Mouse (Mus musculus) CH12.LX (cell line): ENCODE measurements around the gene Gcnt1. TPM values are rescaled to one million over a fixed set of nuclear protein-coding genes. Genes with fewer than 3 reads are reported as not detected.

Source experiments
- DNase-seq: peaks from one replicate; pipeline ENCODE4 v3.0.0-alpha.2; 2013; ENCODE audit errors: extremely low read depth
- H3K27ac ChIP-seq: 2 replicates; pipeline ENCODE4 v1.5.1; 2012; ENCODE audit warnings: low read depth, mild to moderate bottlenecking, control low read depth, moderate library complexity; ENCODE audit not compliant: insufficient read depth
- H3K27me3 ChIP-seq: replicated peaks from 2 replicates; pipeline ENCODE3; 2012; ENCODE audit warnings: inconsistent platforms
- H3K36me3 ChIP-seq, 2 experiments: replicated peaks in 1 of 2; 2 replicates each; pipeline versions ENCODE3 to v1.6.1; 2012; ENCODE audit warnings: inconsistent platforms in 1 of 2, low read length in 1 of 2, mild to moderate bottlenecking in 1 of 2, mixed read lengths in 1 of 2, moderate library complexity in 1 of 2; ENCODE audit not compliant: control insufficient read depth in 1 of 2, insufficient read depth in 1 of 2
- H3K4me1 ChIP-seq, 2 experiments: 2 replicates each; pipeline ENCODE4 v1.6.1; 2012; ENCODE audit warnings: inconsistent platforms in 1 of 2, moderate library complexity in 1 of 2; ENCODE audit not compliant: insufficient read depth in 2 of 2, control insufficient read depth in 1 of 2
- H3K4me2 ChIP-seq: 2 replicates; pipeline ENCODE4 v1.6.1; 2012; ENCODE audit warnings: low read depth, mild to moderate bottlenecking, control low read depth; ENCODE audit not compliant: poor library complexity, insufficient read depth, severe bottlenecking
- H3K4me3 ChIP-seq, 3 experiments: fragments of 150-350 bp in 1 of 3; sonication (generic) in 1 of 3; replicated peaks in 1 of 3; 2 replicates each; pipeline versions ENCODE3 to v1.5.1; 2011 to 2012; ENCODE audit warnings: low read depth in 2 of 3, low read length in 2 of 3, mild to moderate bottlenecking in 2 of 3, moderate library complexity in 2 of 3, control low read depth in 1 of 3, improper control_type of control experiment in 1 of 3, inconsistent platforms in 1 of 3, mixed read lengths in 1 of 3; ENCODE audit not compliant: poor library complexity in 1 of 3
- H3K79me2 ChIP-seq: replicated peaks from 2 replicates; pipeline ENCODE4 v1.6.1; 2012; ENCODE audit warnings: mild to moderate bottlenecking, moderate library complexity; ENCODE audit not compliant: control insufficient read depth, poor library complexity, insufficient read depth, severe bottlenecking; ENCODE audit errors: extremely low read depth
- H3K9ac ChIP-seq: 2 replicates; pipeline ENCODE4 v1.6.1; 2012; ENCODE audit warnings: low read depth, mild to moderate bottlenecking, control low read depth, moderate library complexity; ENCODE audit not compliant: insufficient read depth
- H3K9me3 ChIP-seq: replicated peaks from 2 replicates; pipeline ENCODE3; 2012; ENCODE audit warnings: low read length, inconsistent platforms, mixed read lengths
- BHLHE40 ChIP-seq: IDR thresholded peaks from 2 replicates; pipeline ENCODE4 v1.6.1; 2011; ENCODE audit warnings: mild to moderate bottlenecking, low read depth, low read length, improper control_type of control experiment
- CHD2 ChIP-seq: IDR thresholded peaks from 2 replicates; pipeline ENCODE4 v1.6.1; 2011; ENCODE audit warnings: low read length, improper control_type of control experiment
- CTCF ChIP-seq, 2 experiments: IDR thresholded peaks in 1 of 2; conservative IDR thresholded peaks in 1 of 2; 2 replicates each; pipeline ENCODE4 v1.5.1; 2011 to 2012; ENCODE audit warnings: low read depth in 2 of 2, low read length in 2 of 2, improper control_type of control experiment in 1 of 2, inconsistent platforms in 1 of 2, mild to moderate bottlenecking in 1 of 2, moderate library complexity in 1 of 2
- E2F4 ChIP-seq: IDR thresholded peaks from 2 replicates; pipeline ENCODE4 v1.6.1; 2011; ENCODE audit warnings: low read depth, low read length, improper control_type of control experiment; ENCODE audit not compliant: insufficient replicate concordance
- ELF1 ChIP-seq: IDR thresholded peaks from 2 replicates; pipeline ENCODE4 v1.6.1; 2014; ENCODE audit warnings: low read depth, mild to moderate bottlenecking, inconsistent platforms, low read length, improper control_type of control experiment
- EP300 ChIP-seq: IDR thresholded peaks from 2 replicates; pipeline ENCODE4 v1.6.1; 2011; ENCODE audit warnings: low read length, improper control_type of control experiment
- ETS1 ChIP-seq: conservative IDR thresholded peaks from 2 replicates; pipeline ENCODE4 v1.6.1; 2012; ENCODE audit warnings: low read depth, mild to moderate bottlenecking, inconsistent platforms, low read length, improper control_type of control experiment, moderate library complexity
- GABPA ChIP-seq: IDR thresholded peaks from 2 replicates; pipeline ENCODE4 v1.6.1; 2012; ENCODE audit warnings: low read depth, low read length, improper control_type of control experiment, inconsistent platforms; ENCODE audit not compliant: insufficient replicate concordance
- JUN ChIP-seq: IDR thresholded peaks from 2 replicates; pipeline ENCODE4 v1.6.1; 2011; ENCODE audit warnings: low read depth, mild to moderate bottlenecking, low read length, improper control_type of control experiment, moderate library complexity; ENCODE audit not compliant: insufficient read depth
- JUND ChIP-seq: conservative IDR thresholded peaks from 2 replicates; pipeline ENCODE4 v1.6.1; 2011; ENCODE audit warnings: low read depth, low read length, improper control_type of control experiment
- KAT2A ChIP-seq: IDR thresholded peaks from 2 replicates; pipeline ENCODE4 v1.6.1; 2012; ENCODE audit warnings: low read length, improper control_type of control experiment, inconsistent platforms; ENCODE audit not compliant: insufficient replicate concordance
- MAX ChIP-seq: IDR thresholded peaks from 2 replicates; pipeline ENCODE4 v1.6.1; 2011; ENCODE audit warnings: low read length, improper control_type of control experiment
- MAZ ChIP-seq: IDR thresholded peaks from 2 replicates; pipeline ENCODE4 v1.6.1; 2012; ENCODE audit warnings: low read depth, mild to moderate bottlenecking, inconsistent platforms, low read length, improper control_type of control experiment, moderate library complexity
- MYC ChIP-seq: IDR thresholded peaks from 2 replicates; pipeline ENCODE4 v1.6.1; 2011; ENCODE audit warnings: low read depth, mild to moderate bottlenecking, improper control_type of control experiment, low read length
- PAX5 ChIP-seq: IDR thresholded peaks from 2 replicates; pipeline ENCODE4 v1.6.1; 2012; ENCODE audit warnings: low read length, inconsistent platforms, mixed read lengths
- POLR2A ChIP-seq: IDR thresholded peaks from 2 replicates; pipeline ENCODE4 v1.6.1; 2011; ENCODE audit warnings: low read depth, mild to moderate bottlenecking, improper control_type of control experiment, low read length
- POLR2AphosphoS2 ChIP-seq: IDR thresholded peaks from 2 replicates; pipeline ENCODE4 v1.6.1; 2011; ENCODE audit warnings: low read depth, low read length, improper control_type of control experiment
- RAD21 ChIP-seq: IDR thresholded peaks from 2 replicates; pipeline ENCODE4 v1.6.1; 2011; ENCODE audit warnings: low read depth, mild to moderate bottlenecking, low read length, improper control_type of control experiment, moderate library complexity
- RCOR1 ChIP-seq: conservative IDR thresholded peaks from 2 replicates; pipeline ENCODE4 v1.6.1; 2012; ENCODE audit warnings: low read depth, mild to moderate bottlenecking, inconsistent platforms, low read length, improper control_type of control experiment
- SIN3A ChIP-seq: IDR thresholded peaks from 2 replicates; pipeline ENCODE4 v1.6.1; 2012; ENCODE audit warnings: low read length, improper control_type of control experiment, inconsistent platforms
- SMC3 ChIP-seq: IDR thresholded peaks from 2 replicates; pipeline ENCODE4 v1.6.1; 2011; ENCODE audit warnings: low read depth, low read length, improper control_type of control experiment
- TCF12 ChIP-seq: IDR thresholded peaks from 2 replicates; pipeline ENCODE4 v1.6.1; 2014; ENCODE audit warnings: low read depth, mild to moderate bottlenecking, inconsistent platforms, low read length, improper control_type of control experiment
- UBTF ChIP-seq: IDR thresholded peaks from 2 replicates; pipeline ENCODE4 v1.6.1; 2012; ENCODE audit warnings: low read depth, mild to moderate bottlenecking, inconsistent platforms, low read length, improper control_type of control experiment, moderate library complexity
- ZKSCAN1 ChIP-seq: IDR thresholded peaks from 2 replicates; pipeline ENCODE4 v1.6.1; 2012; ENCODE audit warnings: low read depth, inconsistent platforms, low read length, improper control_type of control experiment, borderline replicate concordance
- ZMIZ1 ChIP-seq: IDR thresholded peaks from 2 replicates; pipeline ENCODE4 v1.6.1; 2012; ENCODE audit warnings: low read depth, mild to moderate bottlenecking, inconsistent platforms, low read length, improper control_type of control experiment
- ZNF384 ChIP-seq: IDR thresholded peaks from 2 replicates; pipeline ENCODE4 v1.6.1; 2012; ENCODE audit warnings: low read depth, low read length, improper control_type of control experiment, inconsistent platforms
- dilution Hi-C: fragments of 300-500 bp; cut with MboI; formaldehyde crosslinking; loops from 2 replicates; pipeline ENCODE4 v1.14.3; 2020; ENCODE audit warnings: low sequenced_read_pairs; ENCODE audit not compliant: extremely low pct_unique_long_range_greater_than_20kb, extremely low pct_ligation_motif_present
- in situ Hi-C: fragments of 300-500 bp; cut with MboI; formaldehyde crosslinking; loops from 3 replicates; pipeline ENCODE4 v1.14.3; 2019; ENCODE audit warnings: low sequenced_read_pairs, low pct_ligation_motif_present, low pct_unique_long_range_greater_than_20kb, mixed read lengths
- polyA plus RNA-seq: library from polyadenylated mRNA; unstranded; fragments of >175 nt; gene quantifications from 2 replicates; pipeline ENCODE4 v1.2.1, GENCODE M21; 2012; ENCODE audit warnings: low read depth; ENCODE audit not compliant: insufficient read length
- total RNA-seq, 2 experiments: library from RNA; depleted of rRNA; stranded (reverse); fragments of 300-350 nt in 1 of 2; fragments of >200 nt in 1 of 2; gene quantifications; 2 replicates each; pipeline ENCODE4 v1.2.3; 2012 to 2014

Gcnt1 gene
- total and polyA plus RNA-seq, 3 experiments: 4.2 to 7.6 (median 6.6) TPM

- Histone ChIP-seq H3K36me3 (no peaks in the 10 kb centered on the region), H3K27ac (no peak overlapping the region), H3K9me3 (no peaks in the 10 kb centered on the region), H3K4me3 (no peak overlapping the region), H3K4me2 (no peak overlapping the region), H3K9ac (no peak overlapping the region)
- dilution Hi-C loops: no loop called here
- no peak for DNase-seq
- in situ Hi-C loops: no loop called here
- TF ChIP-seq CHD2: no peak
- TF ChIP-seq ZKSCAN1: no peak
- no peak for TF ChIP-seq UBTF
- no peak for TF ChIP-seq BHLHE40
- TF ChIP-seq JUN: no peak
- no peak for TF ChIP-seq KAT2A
- no peak for TF ChIP-seq MYC
- TF ChIP-seq TCF12: no peak
- no peak for TF ChIP-seq ZMIZ1
- TF ChIP-seq MAX: no peak
- no peak for TF ChIP-seq POLR2AphosphoS2
- TF ChIP-seq GABPA: no peak
- TF ChIP-seq EP300: no peak
- no peak for TF ChIP-seq POLR2A
- TF ChIP-seq RAD21: no peak
- TF ChIP-seq RCOR1: no peak
- no peak for TF ChIP-seq MAZ
- TF ChIP-seq, all 38 proteins: peak for 0
- Histone ChIP-seq H3K27me3 (no peaks in the 10 kb centered on the region), H3K4me1 (peaks cover 4 to 5% of the 10 kb centered on the region in 2 experiments; a peak in 2 of 4 replicates), H3K79me2 (no peaks in the 10 kb centered on the region)
Measured at GRCm38 (mm10) chr19:17386424-17386823, 13.8 kb upstream of the Gcnt1 start.

GRCm38 (mm10) chr19:17385426-17385825 lies 12.8 kb upstream of the Gcnt1 start:
- H3K79me2 ChIP-seq: no peaks in the 10 kb centered on the region
- in situ Hi-C loops: no loop called here
- H3K27me3 ChIP-seq: no peaks in the 10 kb centered on the region
- no peak overlapping the region for H3K9ac ChIP-seq
- DNase-seq: peak; percentile 31
- dilution Hi-C loops: no loop called here
- H3K4me3 ChIP-seq: no peak overlapping the region
- no peak overlapping the region for H3K4me2 ChIP-seq
- H3K4me1 ChIP-seq: peaks cover 4% of the 10 kb centered on the region in 2 experiments; a peak in 2 of 4 replicates
- no peak overlapping the region for H3K27ac ChIP-seq
- H3K9me3 ChIP-seq: no peaks in the 10 kb centered on the region
- no peak for TF ChIP-seq SIN3A
- no peak for TF ChIP-seq MAX
- TF ChIP-seq ELF1: no peak
- no peak for TF ChIP-seq TCF12
- no peak for TF ChIP-seq MAZ
- no peak for TF ChIP-seq MYC
- no peak for TF ChIP-seq GABPA
- TF ChIP-seq UBTF: no peak
- TF ChIP-seq EP300: peak; percentile 77; the same call in 1 of the 2 replicates
- peak; percentile 56; the same call in 1 of the 2 replicates for TF ChIP-seq ETS1
- TF ChIP-seq JUN: peak; percentile 71
- TF ChIP-seq KAT2A: no peak
- TF ChIP-seq SMC3: no peak
- peak; percentile 44; the same call in 1 of the 2 replicates for TF ChIP-seq ZNF384
- TF ChIP-seq E2F4: no peak
- TF ChIP-seq JUND: peak; percentile 87
- TF ChIP-seq PAX5: no peak
- no peak for TF ChIP-seq ZKSCAN1
- no peak for TF ChIP-seq CTCF (conservative IDR thresholded peaks at IDR 0.05 in 1 of 2, IDR thresholded peaks at IDR 0.05 in 1 of 2; ENCODE audit: low read depth in 2 of 2, low read length in 2 of 2)
- TF ChIP-seq, all 38 proteins: peak for 5
- H3K36me3 ChIP-seq: no peaks in the 10 kb centered on the region
